Mouse (Mus musculus) intestine, postnatal 0 days (tissue): ENCODE measurements around the gene Tbrg4. TPM values are rescaled to one million over a fixed set of nuclear protein-coding genes. Genes with fewer than 3 reads are reported as not detected.

Experiments used
- ATAC-seq: fragments of 200-750 bp; cut with Nextera tagmentation; 2 replicates; pipeline ENCODE4 v1.8.0; 2017; ENCODE audit warnings: mild to moderate bottlenecking, moderate TSS enrichment, moderate library complexity
- H3K27ac ChIP-seq: fragments of 300-500 bp; sonication (generic); 2 replicates; pipeline ENCODE4 v1.5.1; 2014; ENCODE audit warnings: mild to moderate bottlenecking, low read depth, low read length, moderate library complexity
- H3K27me3 ChIP-seq: fragments of 300-500 bp; sonication (generic); replicated peaks from 2 replicates; pipeline ENCODE4 v1.6.1; 2014; ENCODE audit warnings: low read length, mixed read lengths; ENCODE audit not compliant: control insufficient read depth, insufficient read depth
- H3K36me3 ChIP-seq: fragments of 300-500 bp; sonication (generic); 2 replicates; pipeline ENCODE4 v1.6.1; 2014; ENCODE audit warnings: mild to moderate bottlenecking, moderate library complexity; ENCODE audit not compliant: control insufficient read depth, insufficient read depth
- H3K4me1 ChIP-seq: fragments of 300-500 bp; sonication (generic); replicated peaks from 2 replicates; pipeline ENCODE4 v1.6.1; 2014; ENCODE audit warnings: antibody characterized with exemption, low read length, mixed read lengths; ENCODE audit not compliant: control insufficient read depth, insufficient read depth
- H3K4me2 ChIP-seq: fragments of 300-500 bp; sonication (generic); replicated peaks from 2 replicates; pipeline ENCODE4 v1.6.1; 2014; ENCODE audit warnings: low read depth, mild to moderate bottlenecking, moderate library complexity
- H3K4me3 ChIP-seq: fragments of 300-500 bp; sonication (generic); 2 replicates; pipeline ENCODE4 v1.5.1; 2014; ENCODE audit warnings: low read depth, low read length
- H3K9ac ChIP-seq: fragments of 300-500 bp; sonication (generic); 2 replicates; pipeline ENCODE4 v1.6.1; 2014; ENCODE audit warnings: mild to moderate bottlenecking, low read depth, low read length
- H3K9me3 ChIP-seq: fragments of 300-500 bp; sonication (generic); 2 replicates; pipeline ENCODE4 v1.6.1; 2016; ENCODE audit warnings: mixed run types; ENCODE audit not compliant: control insufficient read depth
- CTCF ChIP-seq: sonication (generic); IDR thresholded peaks from 2 replicates; pipeline ENCODE4 v1.5.1; 2016; ENCODE audit warnings: low read depth, mild to moderate bottlenecking, control low read depth, antibody characterized with exemption, moderate library complexity
- WGBS: fragments of 180-500 bp; shearing (Covaris S2); extraction: QIAGEN DNeasy Blood & Tissue Kit; methylation state at CpG from one replicate; pipeline ENCODE4 v1.1.7; 2014; 5-methylcytosine and 5-hydroxymethylcytosine counted together
- polyA plus RNA-seq: library from polyadenylated mRNA; unstranded; fragments of >200 nt; fragmentation: Nextera tagmentation; extraction: Ambion mirVana; gene quantifications from 2 replicates; pipeline ENCODE4 v1.2.1, GENCODE M21; 2015

Gene Tbrg4
- polyA plus RNA-seq, 1 experiment from 2014 or later: 32.6 TPM

- Histone ChIP-seq H3K4me3 (no peak overlapping the region), H3K36me3 (peaks cover 19% of the 10 kb centered on the region), H3K4me1 (peaks cover 6% of the 10 kb centered on the region; the same call in 1 of the 2 replicates), H3K27ac (no peak overlapping the region), H3K9ac (no peak overlapping the region), H3K27me3 (peaks cover 25% of the 10 kb centered on the region), H3K9me3 (no peaks in the 10 kb centered on the region), H3K4me2 (no peak overlapping the region)
- WGBS: 68% methylated on average over 20 of the region's 20 CpGs
- no peak for TF ChIP-seq CTCF
- no peak for ATAC-seq
Measured at GRCm38 (mm10) chr11:6601649-6602480, 24.0 kb downstream of the Tbrg4 start.

GRCm38 (mm10) chr11:6600284-6600944 is 25.5 kb downstream of the Tbrg4 start:
- Histone ChIP-seq H3K4me3 (no peak overlapping the region), H3K4me1 (peaks cover 6% of the 10 kb centered on the region; the same call in 1 of the 2 replicates), H3K27ac (no peak overlapping the region), H3K36me3 (peaks cover 33% of the 10 kb centered on the region), H3K27me3 (peaks cover 15% of the 10 kb centered on the region), H3K4me2 (no peak overlapping the region), H3K9ac (no peak overlapping the region), H3K9me3 (no peaks in the 10 kb centered on the region)
- no peak for ATAC-seq
- 78% methylated on average over 8 of the region's 8 CpGs for WGBS
- TF ChIP-seq CTCF: no peak

- WGBS: 90% methylated on average over 6 of the region's 6 CpGs
- H3K4me3 ChIP-seq: no peak overlapping the region
- H3K4me1 ChIP-seq: peaks cover 6% of the 10 kb centered on the region; the same call in 1 of the 2 replicates
- no peak overlapping the region for H3K4me2 ChIP-seq
- peaks cover 35% of the 10 kb centered on the region for H3K36me3 ChIP-seq
- no peak for TF ChIP-seq CTCF
- no peak overlapping the region for H3K27ac ChIP-seq
- no peak overlapping the region for H3K9ac ChIP-seq
- no peak for ATAC-seq
- no peaks in the 10 kb centered on the region for H3K9me3 ChIP-seq
- peaks cover 9% of the 10 kb centered on the region for H3K27me3 ChIP-seq
Measured at GRCm38 (mm10) chr11:6599831-6600230, 26.0 kb downstream of the Tbrg4 start.

- Histone ChIP-seq H3K27me3 (0 out of 2 replicates have a peak, but pooled peaks cover 3% of the 10 kb centered on the region), H3K4me1 (peaks cover 6% of the 10 kb centered on the region; the same call in 1 of the 2 replicates), H3K9ac (no peak overlapping the region), H3K4me2 (no peak overlapping the region; the same call in 1 of the 2 replicates), H3K4me3 (no peak overlapping the region), H3K36me3 (peaks cover 42% of the 10 kb centered on the region), H3K27ac (no peak overlapping the region), H3K9me3 (no peaks in the 10 kb centered on the region)
- TF ChIP-seq CTCF: no peak
- 36% methylated on average over 27 of the region's 27 CpGs for WGBS
- no peak for ATAC-seq
Measured at GRCm38 (mm10) chr11:6599011-6599681, 26.7 kb downstream of the Tbrg4 start.

- Histone ChIP-seq H3K4me3 (no peak overlapping the region), H3K36me3 (peaks cover 50% of the 10 kb centered on the region), H3K9ac (no peak overlapping the region), H3K4me2 (no peak overlapping the region; the same call in 1 of the 2 replicates), H3K27ac (no peak overlapping the region), H3K27me3 (0 out of 2 replicates have a peak, but pooled peaks cover 3% of the 10 kb centered on the region), H3K4me1 (no peaks in the 10 kb centered on the region), H3K9me3 (no peaks in the 10 kb centered on the region)
- no peak for ATAC-seq
- 61% methylated on average over 19 of the region's 19 CpGs for WGBS
- no peak for TF ChIP-seq CTCF
Measured at GRCm38 (mm10) chr11:6598191-6598889, 27.5 kb downstream of the Tbrg4 start.
